Mouse (Mus musculus) CH12.LX (cell line): ENCODE data around the gene Acvrl1. TPM values are rescaled to one million over a fixed set of nuclear protein-coding genes. Genes with fewer than 3 reads are reported as not detected.

Source experiments
- DNase-seq: peaks from one replicate; pipeline ENCODE4 v3.0.0-alpha.2; 2013; ENCODE audit errors: extremely low read depth
- H3K27ac ChIP-seq: 2 replicates; pipeline ENCODE4 v1.5.1; 2012; ENCODE audit warnings: low read depth, mild to moderate bottlenecking, control low read depth, moderate library complexity; ENCODE audit not compliant: insufficient read depth
- H3K27me3 ChIP-seq: replicated peaks from 2 replicates; pipeline ENCODE3; 2012; ENCODE audit warnings: inconsistent platforms
- H3K36me3 ChIP-seq, 2 experiments: replicated peaks in 1 of 2; 2 replicates each; pipeline versions ENCODE3 to v1.6.1; 2012; ENCODE audit warnings: inconsistent platforms in 1 of 2, low read length in 1 of 2, mild to moderate bottlenecking in 1 of 2, mixed read lengths in 1 of 2, moderate library complexity in 1 of 2; ENCODE audit not compliant: control insufficient read depth in 1 of 2, insufficient read depth in 1 of 2
- H3K4me1 ChIP-seq, 2 experiments: 2 replicates each; pipeline ENCODE4 v1.6.1; 2012; ENCODE audit warnings: inconsistent platforms in 1 of 2, moderate library complexity in 1 of 2; ENCODE audit not compliant: insufficient read depth in 2 of 2, control insufficient read depth in 1 of 2
- H3K4me2 ChIP-seq: 2 replicates; pipeline ENCODE4 v1.6.1; 2012; ENCODE audit warnings: low read depth, mild to moderate bottlenecking, control low read depth; ENCODE audit not compliant: poor library complexity, insufficient read depth, severe bottlenecking
- H3K4me3 ChIP-seq, 3 experiments: fragments of 150-350 bp in 1 of 3; sonication (generic) in 1 of 3; replicated peaks in 1 of 3; 2 replicates each; pipeline versions ENCODE3 to v1.5.1; 2011 to 2012; ENCODE audit warnings: low read depth in 2 of 3, low read length in 2 of 3, mild to moderate bottlenecking in 2 of 3, moderate library complexity in 2 of 3, control low read depth in 1 of 3, improper control_type of control experiment in 1 of 3, inconsistent platforms in 1 of 3, mixed read lengths in 1 of 3; ENCODE audit not compliant: poor library complexity in 1 of 3
- H3K79me2 ChIP-seq: replicated peaks from 2 replicates; pipeline ENCODE4 v1.6.1; 2012; ENCODE audit warnings: mild to moderate bottlenecking, moderate library complexity; ENCODE audit not compliant: control insufficient read depth, poor library complexity, insufficient read depth, severe bottlenecking; ENCODE audit errors: extremely low read depth
- H3K9ac ChIP-seq: 2 replicates; pipeline ENCODE4 v1.6.1; 2012; ENCODE audit warnings: low read depth, mild to moderate bottlenecking, control low read depth, moderate library complexity; ENCODE audit not compliant: insufficient read depth
- H3K9me3 ChIP-seq: replicated peaks from 2 replicates; pipeline ENCODE3; 2012; ENCODE audit warnings: low read length, inconsistent platforms, mixed read lengths
- CHD2 ChIP-seq: IDR thresholded peaks from 2 replicates; pipeline ENCODE4 v1.6.1; 2011; ENCODE audit warnings: low read length, improper control_type of control experiment
- E2F4 ChIP-seq: IDR thresholded peaks from 2 replicates; pipeline ENCODE4 v1.6.1; 2011; ENCODE audit warnings: low read depth, low read length, improper control_type of control experiment; ENCODE audit not compliant: insufficient replicate concordance
- GABPA ChIP-seq: IDR thresholded peaks from 2 replicates; pipeline ENCODE4 v1.6.1; 2012; ENCODE audit warnings: low read depth, low read length, improper control_type of control experiment, inconsistent platforms; ENCODE audit not compliant: insufficient replicate concordance
- HCFC1 ChIP-seq: IDR thresholded peaks from 2 replicates; pipeline ENCODE4 v1.6.1; 2012; ENCODE audit warnings: low read depth, mild to moderate bottlenecking, inconsistent platforms, low read length, improper control_type of control experiment
- IRF4 ChIP-seq: IDR thresholded peaks from 2 replicates; pipeline ENCODE4 v1.6.1; 2014; ENCODE audit warnings: low read depth, mild to moderate bottlenecking, inconsistent platforms, low read length, improper control_type of control experiment
- JUND ChIP-seq: conservative IDR thresholded peaks from 2 replicates; pipeline ENCODE4 v1.6.1; 2011; ENCODE audit warnings: low read depth, low read length, improper control_type of control experiment
- KAT2A ChIP-seq: IDR thresholded peaks from 2 replicates; pipeline ENCODE4 v1.6.1; 2012; ENCODE audit warnings: low read length, improper control_type of control experiment, inconsistent platforms; ENCODE audit not compliant: insufficient replicate concordance
- MAFK ChIP-seq: IDR thresholded peaks from 2 replicates; pipeline ENCODE4 v1.6.1; 2011; ENCODE audit warnings: low read length, improper control_type of control experiment; ENCODE audit not compliant: insufficient replicate concordance
- MAX ChIP-seq: IDR thresholded peaks from 2 replicates; pipeline ENCODE4 v1.6.1; 2011; ENCODE audit warnings: low read length, improper control_type of control experiment
- MEF2A ChIP-seq: IDR thresholded peaks from 2 replicates; pipeline ENCODE4 v1.6.1; 2014; ENCODE audit warnings: low read depth, mild to moderate bottlenecking, inconsistent platforms, low read length, improper control_type of control experiment, borderline replicate concordance
- MYC ChIP-seq: IDR thresholded peaks from 2 replicates; pipeline ENCODE4 v1.6.1; 2011; ENCODE audit warnings: low read depth, mild to moderate bottlenecking, improper control_type of control experiment, low read length
- NELFE ChIP-seq: IDR thresholded peaks from 2 replicates; pipeline ENCODE4 v1.6.1; 2011; ENCODE audit warnings: low read depth, low read length, improper control_type of control experiment
- POLR2A ChIP-seq: IDR thresholded peaks from 2 replicates; pipeline ENCODE4 v1.6.1; 2011; ENCODE audit warnings: low read depth, mild to moderate bottlenecking, improper control_type of control experiment, low read length
- POLR2AphosphoS2 ChIP-seq: IDR thresholded peaks from 2 replicates; pipeline ENCODE4 v1.6.1; 2011; ENCODE audit warnings: low read depth, low read length, improper control_type of control experiment
- RCOR1 ChIP-seq: conservative IDR thresholded peaks from 2 replicates; pipeline ENCODE4 v1.6.1; 2012; ENCODE audit warnings: low read depth, mild to moderate bottlenecking, inconsistent platforms, low read length, improper control_type of control experiment
- SIN3A ChIP-seq: IDR thresholded peaks from 2 replicates; pipeline ENCODE4 v1.6.1; 2012; ENCODE audit warnings: low read length, improper control_type of control experiment, inconsistent platforms
- SMC3 ChIP-seq: IDR thresholded peaks from 2 replicates; pipeline ENCODE4 v1.6.1; 2011; ENCODE audit warnings: low read depth, low read length, improper control_type of control experiment
- TCF12 ChIP-seq: IDR thresholded peaks from 2 replicates; pipeline ENCODE4 v1.6.1; 2014; ENCODE audit warnings: low read depth, mild to moderate bottlenecking, inconsistent platforms, low read length, improper control_type of control experiment
- USF1 ChIP-seq: IDR thresholded peaks from 2 replicates; pipeline ENCODE4 v1.6.1; 2014; ENCODE audit warnings: low read depth, mild to moderate bottlenecking, inconsistent platforms, low read length, improper control_type of control experiment
- USF2 ChIP-seq: conservative IDR thresholded peaks from 2 replicates; pipeline ENCODE4 v1.6.1; 2011; ENCODE audit warnings: low read depth, low read length, improper control_type of control experiment
- ZKSCAN1 ChIP-seq: IDR thresholded peaks from 2 replicates; pipeline ENCODE4 v1.6.1; 2012; ENCODE audit warnings: low read depth, inconsistent platforms, low read length, improper control_type of control experiment, borderline replicate concordance
- ZMIZ1 ChIP-seq: IDR thresholded peaks from 2 replicates; pipeline ENCODE4 v1.6.1; 2012; ENCODE audit warnings: low read depth, mild to moderate bottlenecking, inconsistent platforms, low read length, improper control_type of control experiment
- dilution Hi-C: fragments of 300-500 bp; cut with MboI; formaldehyde crosslinking; loops from 2 replicates; pipeline ENCODE4 v1.14.3; 2020; ENCODE audit warnings: low sequenced_read_pairs; ENCODE audit not compliant: extremely low pct_unique_long_range_greater_than_20kb, extremely low pct_ligation_motif_present
- in situ Hi-C: fragments of 300-500 bp; cut with MboI; formaldehyde crosslinking; loops from 3 replicates; pipeline ENCODE4 v1.14.3; 2019; ENCODE audit warnings: low sequenced_read_pairs, low pct_ligation_motif_present, low pct_unique_long_range_greater_than_20kb, mixed read lengths
- polyA plus RNA-seq: library from polyadenylated mRNA; unstranded; fragments of >175 nt; gene quantifications from 2 replicates; pipeline ENCODE4 v1.2.1, GENCODE M21; 2012; ENCODE audit warnings: low read depth; ENCODE audit not compliant: insufficient read length
- total RNA-seq, 2 experiments: library from RNA; depleted of rRNA; stranded (reverse); fragments of 300-350 nt in 1 of 2; fragments of >200 nt in 1 of 2; gene quantifications; 2 replicates each; pipeline ENCODE4 v1.2.3; 2012 to 2014

Acvrl1 gene
- total and polyA plus RNA-seq, 3 experiments, result 4.0 to 9.5 (median 5.2) TPM

DNA sequence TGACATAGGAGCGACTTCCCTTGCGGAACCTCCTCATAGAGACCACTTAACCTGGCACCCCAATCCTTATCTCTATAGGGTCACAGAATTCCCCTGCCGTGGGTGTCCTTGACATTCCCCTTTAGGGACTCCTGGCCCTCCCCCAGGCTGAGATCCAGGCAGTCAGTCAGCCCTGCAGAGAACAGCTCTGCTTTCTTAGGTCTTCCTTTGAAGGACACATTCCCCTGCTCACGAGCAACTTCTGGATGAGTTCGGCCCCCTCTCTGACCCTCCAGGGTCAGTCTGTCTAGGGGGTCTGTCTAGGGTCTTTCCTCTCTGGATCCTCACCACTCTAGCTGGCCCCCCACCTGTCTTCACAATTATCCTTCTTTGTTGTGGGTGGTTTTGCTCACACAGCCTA is 1.1 kb downstream of the Acvrl1 start:
- Histone ChIP-seq H3K4me3 (no peak overlapping the region), H3K27me3 (peaks cover 52% of the 10 kb centered on the region), H3K9me3 (peaks cover 11% of the 10 kb centered on the region), H3K79me2 (no peaks in the 10 kb centered on the region), H3K9ac (no peak overlapping the region), H3K4me1 (peaks cover 10 to 27% of the 10 kb centered on the region in 2 experiments), H3K27ac (no peak overlapping the region), H3K4me2 (no peak overlapping the region), H3K36me3 (no peaks in the 10 kb centered on the region)
- no peak for TF ChIP-seq MEF2A
- no peak for TF ChIP-seq USF2
- no peak for TF ChIP-seq MAFK
- no peak for TF ChIP-seq POLR2A
- TF ChIP-seq ZMIZ1, result no peak
- TF ChIP-seq RCOR1, result no peak
- no peak for TF ChIP-seq USF1
- no peak for TF ChIP-seq HCFC1
- no peak for TF ChIP-seq KAT2A
- no peak for TF ChIP-seq IRF4
- in situ Hi-C loops, result no loop called here
- DNase-seq, result no peak
- dilution Hi-C loops, result no loop called here

DNA sequence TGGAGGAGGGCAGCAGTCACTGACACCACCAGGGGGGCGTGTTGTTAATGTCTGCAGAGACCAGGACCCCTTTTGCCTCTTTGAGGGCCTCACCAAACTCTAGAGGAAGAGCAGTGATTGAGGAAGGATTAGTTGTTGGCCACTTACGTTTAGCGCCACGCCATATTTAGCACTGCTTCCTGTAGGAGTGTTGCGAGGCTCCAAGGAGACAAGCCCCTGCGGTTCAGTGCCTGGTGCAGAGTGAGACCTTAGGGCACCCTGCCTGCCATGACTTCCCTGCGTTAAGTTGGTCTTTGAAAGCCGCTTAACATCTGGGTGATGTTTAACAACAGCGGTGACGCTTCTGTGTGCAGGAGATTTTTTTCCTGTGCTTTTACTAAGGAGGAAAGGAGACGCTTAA is 3.2 kb downstream of the Acvrl1 start:
- peaks cover 33% of the 10 kb centered on the region for H3K27me3 ChIP-seq
- H3K4me3 ChIP-seq, result no peak overlapping the region
- dilution Hi-C loops (no loop called here), in situ Hi-C loops (no loop called here)
- H3K36me3 ChIP-seq, result peaks cover 0 to 6% of the 10 kb centered on the region in 2 experiments
- H3K9ac ChIP-seq, result no peak overlapping the region
- H3K9me3 ChIP-seq, result no peaks in the 10 kb centered on the region
- no peaks in the 10 kb centered on the region for H3K79me2 ChIP-seq
- no peak overlapping the region for H3K27ac ChIP-seq
- no peak for DNase-seq
- peaks cover 10 to 42% of the 10 kb centered on the region in 2 experiments for H3K4me1 ChIP-seq
- TF ChIP-seq GABPA (no peak), ZKSCAN1 (no peak), TCF12 (no peak)
- H3K4me2 ChIP-seq, result no peak overlapping the region

DNA sequence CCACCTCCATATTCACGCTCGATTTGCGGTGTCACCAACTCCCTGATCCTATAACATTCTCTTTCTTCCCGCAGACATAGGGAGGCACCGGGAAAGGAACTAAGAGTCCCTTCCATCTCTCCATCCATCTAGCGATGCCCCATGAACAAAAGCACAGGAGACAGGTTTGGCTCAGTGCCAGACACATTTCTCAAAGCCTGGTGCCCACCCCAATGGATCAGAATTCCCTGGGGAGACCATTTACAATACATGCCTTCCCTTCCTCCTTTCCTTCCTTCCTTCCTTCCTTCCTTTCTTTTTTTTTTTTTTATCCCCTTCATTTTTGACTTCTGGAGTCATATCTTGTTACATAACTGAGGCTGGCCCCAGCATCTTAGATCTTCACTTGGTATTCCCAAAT is 3.7 kb downstream of the Acvrl1 start:
- H3K4me2 ChIP-seq, result no peak overlapping the region
- no peak for TF ChIP-seq HCFC1
- TF ChIP-seq CHD2, result no peak
- no peak for TF ChIP-seq MAFK
- TF ChIP-seq MEF2A, result no peak
- TF ChIP-seq IRF4, result no peak
- no peak for TF ChIP-seq MYC
- no peak for TF ChIP-seq POLR2A
- no peak for TF ChIP-seq KAT2A
- TF ChIP-seq SMC3, result no peak
- TF ChIP-seq E2F4, result no peak
- no peak for TF ChIP-seq MAX
- TF ChIP-seq JUND, result no peak
- no peak for TF ChIP-seq SIN3A
- no peak for TF ChIP-seq NELFE
- no peak for TF ChIP-seq POLR2AphosphoS2
- H3K9me3 ChIP-seq, result no peaks in the 10 kb centered on the region
- DNase-seq, result no peak
- H3K9ac ChIP-seq, result no peak overlapping the region
- H3K4me3 ChIP-seq, result no peak overlapping the region
- no peaks in the 10 kb centered on the region for H3K79me2 ChIP-seq
- no peak overlapping the region for H3K27ac ChIP-seq
- dilution Hi-C loops (no loop called here), in situ Hi-C loops (no loop called here)
- H3K27me3 ChIP-seq, result peaks cover 29% of the 10 kb centered on the region
- H3K36me3 ChIP-seq, result peaks cover 0 to 9% of the 10 kb centered on the region in 2 experiments
- peaks cover 10 to 44% of the 10 kb centered on the region in 2 experiments for H3K4me1 ChIP-seq
